Comparison of ENCODE assay signal across 9 mouse cellular contexts in the genomic region with DNA sequence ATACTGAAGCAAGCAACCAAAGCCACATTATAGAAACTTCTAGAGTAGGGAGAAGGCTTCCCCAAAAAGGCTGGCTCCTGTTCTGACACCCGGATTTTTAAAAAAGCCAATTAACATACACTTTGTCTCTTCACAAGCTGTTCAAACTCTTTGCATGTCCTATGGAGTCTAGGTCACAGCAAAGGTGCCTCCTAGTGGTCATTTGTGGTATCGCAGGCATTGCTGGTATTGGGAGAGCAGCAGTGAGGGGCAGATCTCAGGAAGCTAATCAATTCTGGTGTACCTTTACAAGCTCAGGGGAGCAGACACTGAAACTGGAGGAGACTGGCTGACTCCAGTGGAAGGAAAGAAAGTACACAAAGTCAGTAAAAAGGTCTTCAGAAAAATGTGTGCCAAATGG. TPM values are rescaled to one million over a fixed set of nuclear protein-coding genes. Genes with fewer than 3 reads are reported as not detected.
DNase-seq lines count a peak whose midpoint lies in the region; ATAC-seq and TF ChIP-seq lines count a peak whose summit lies in the region.
"Had no signal": no experiment of that assay in that cellular context is flagged by ENCODE, and none has a peak within 500 bp of the region (broad histone marks: within the 10 kb centered on the region; RNA-seq: fewer than 3 reads in every experiment).

No protein-coding gene starts in this region.

- no peak for TF ChIP-seq POLR2A in lung, adult 2 months (IDR thresholded peaks at IDR 0.05; ENCODE audit: borderline replicate concordance, extremely low read depth, low read depth, low read length)

- intact Hi-C loops in heart, postnatal 36 days (cut with DNase I): loop anchor here (1.0 kb wide), 1 partner anchor 131 kb away; no protein-coding TSS in a partner anchor

- peaks cover 0 to 5% of the 10 kb centered on the region in 2 experiments; a peak in 1 of 4 replicates for H3K4me1 ChIP-seq in ES-E14 (ENCODE audit: control insufficient read depth in 2 of 2, insufficient read depth in 2 of 2, low read length in 2 of 2, poor library complexity in 1 of 2)
- H3K4me1 ChIP-seq in forebrain, embryonic 13.5 days: peaks cover 4% of the 10 kb centered on the region; the same call in 1 of the 2 replicates
- H3K4me1 ChIP-seq in lung, adult 2 months (ENCODE audit: control insufficient read depth, insufficient read depth, low read length): peaks cover 5% of the 10 kb centered on the region; the same call in 1 of the 2 replicates

- no peak overlapping the region for H3K4me3 ChIP-seq in ES-E14 (ENCODE audit: insufficient read depth in 1 of 2, low read depth in 1 of 2, low read length in 2 of 2, poor library complexity in 1 of 2, severe bottlenecking in 1 of 2)
- H3K4me3 ChIP-seq in forebrain, embryonic 13.5 days: no peak overlapping the region
- H3K4me3 ChIP-seq in lung, adult 2 months (replicated peaks; ENCODE audit: extremely low read depth, low read depth, low read length): no peak overlapping the region

- peak; percentile 94 for ATAC-seq in forebrain, embryonic 13.5 days
- ATAC-seq in neutrophil, adult 5-6 weeks (ENCODE audit: extremely low read depth, insufficient number of reproducible peaks, low FRiP score, poor library complexity, severe bottlenecking): peak; percentile 75; the same call in 1 of the 2 replicates

- DNase-seq in ES-E14 (ENCODE audit: low read depth, low spot score): peak; percentile 87
- DNase-seq in c-Kit-positive CD71-positive TER-119-negative erythroid progenitor cells, embryonic 14.5 days (ENCODE audit: low read depth): peak; percentile 68
- peak; percentile 87 to 94 for DNase-seq in heart, postnatal 36 days
- peak; percentile 42 for DNase-seq in large intestine, adult 2 months (ENCODE audit: low read depth, low spot score)
- peak; percentile 84 for DNase-seq in lung, adult 2 months
- peak; percentile 60 for DNase-seq in testis, postnatal 14 days (ENCODE audit: low spot score)

- in situ Hi-C loops in ES-E14 (cut with MboI; ENCODE audit: low sequenced_read_pairs in 2 of 2, unreplicated experiment in 2 of 2): no loop called here

- H3K27me3 ChIP-seq in forebrain, embryonic 13.5 days: no peaks in the 10 kb centered on the region

- 3% methylated on average over 2 of the region's 2 CpGs for WGBS in forebrain, embryonic 13.5 days
- 8% methylated on average over 2 of the region's 2 CpGs for WGBS in large intestine, adult 2 months
- under 1% methylated on average over 2 of the region's 2 CpGs for WGBS in lung, adult 2 months

- no peak overlapping the region for H3K9ac ChIP-seq in ES-E14 (ENCODE audit: insufficient read depth, low read depth, low read length, poor library complexity, severe bottlenecking)
- no peak overlapping the region for H3K9ac ChIP-seq in forebrain, embryonic 13.5 days

- no peak overlapping the region for H3K27ac ChIP-seq in ES-E14 (ENCODE audit: insufficient read depth, low read depth, low read length, poor library complexity, severe bottlenecking)
- H3K27ac ChIP-seq in forebrain, embryonic 13.5 days: peak overlapping the region; percentile 6; the same call in 1 of the 2 replicates

- peak; percentile 86 for TF ChIP-seq CTCF in lung, adult 2 months (IDR thresholded peaks at IDR 0.05; ENCODE audit: insufficient read depth, low read length)

- peaks cover 8% of the 10 kb centered on the region for H3K36me3 ChIP-seq in ES-E14 (ENCODE audit: control insufficient read depth, insufficient read depth, low read length, poor library complexity, severe bottlenecking)
- H3K36me3 ChIP-seq in forebrain, embryonic 13.5 days (ENCODE audit: poor library complexity, severe bottlenecking): peaks cover 82% of the 10 kb centered on the region

- no peaks in the 10 kb centered on the region for H3K9me3 ChIP-seq in ES-E14 (ENCODE audit: control insufficient read depth, insufficient read depth, low read depth, low read length)
- no peaks in the 10 kb centered on the region for H3K9me3 ChIP-seq in forebrain, embryonic 13.5 days (replicated peaks)

- H3K4me2 ChIP-seq in forebrain, embryonic 13.5 days: no peak overlapping the region

TF ChIP-seq in ES-E14, 5 proteins besides CTCF, POLR2A, EP300 and RAD21:
- peak; percentile 89 for TF ChIP-seq ZC3H11A (IDR thresholded peaks at IDR 0.05; ENCODE audit: borderline replicate concordance, low read depth, low read length)
- TF ChIP-seq ZNF384 (IDR thresholded peaks at IDR 0.05; ENCODE audit: low read depth, low read length): no peak

RNA-seq across cellular contexts. Expression of a gene that starts 6.2 kb away (rescaled TPM):
- not detected in 2 replicates for total RNA-seq in ES-E14 (2012; rRNA removed)
- not detected in 2 replicates for polyA plus RNA-seq in forebrain, embryonic 13.5 days (2015; fragmentation: Nextera tagmentation; extraction: Ambion mirVana)
- not detected for total RNA-seq in heart, postnatal 36 days (2021)
- not detected in 2 replicates for polyA plus RNA-seq in large intestine, adult 2 months (2012; rRNA removed)
- polyA plus RNA-seq in lung, adult 2 months (2012; rRNA removed): not detected in 2 replicates
- total RNA-seq in neutrophil, adult 5-6 weeks (2017): not detected in 2 replicates
- polyA plus RNA-seq: heart, embryonic 14.5 days had no signal

RNA-seq across cellular contexts. Expression of a gene that starts 8.3 kb away (rescaled TPM):
- 41.5 and 50.2 TPM in 2 replicates for total RNA-seq in ES-E14 (2012; rRNA removed)
- polyA plus RNA-seq in forebrain, embryonic 13.5 days (2015; fragmentation: Nextera tagmentation; extraction: Ambion mirVana): 51.8 and 53.2 TPM in 2 replicates
- 10 to 100 TPM; 54.1 to 56.6 TPM for total RNA-seq in heart, postnatal 36 days (2021)
- 47.0 and 52.2 TPM in 2 replicates for polyA plus RNA-seq in large intestine, adult 2 months (2012; rRNA removed)
- polyA plus RNA-seq in lung, adult 2 months (2012; rRNA removed): 28.2 and 36.6 TPM in 2 replicates
- total RNA-seq in neutrophil, adult 5-6 weeks (2017): 31.2 and 32.0 TPM in 2 replicates

RNA-seq across cellular contexts. Expression of a gene that starts 45.3 kb away (rescaled TPM):
- 1.0 and 1.5 TPM in 2 replicates for total RNA-seq in ES-E14 (2012; rRNA removed)
- polyA plus RNA-seq in forebrain, embryonic 13.5 days (2015; fragmentation: Nextera tagmentation; extraction: Ambion mirVana): 17.7 and 22.3 TPM in 2 replicates
- total RNA-seq in heart, postnatal 36 days (2021): 1 to 10 TPM; 8.4 to 9.7 TPM
- 14.9 and 17.2 TPM in 2 replicates for polyA plus RNA-seq in large intestine, adult 2 months (2012; rRNA removed)
- 51.8 and 107 TPM in 2 replicates for polyA plus RNA-seq in lung, adult 2 months (2012; rRNA removed)
- total RNA-seq in neutrophil, adult 5-6 weeks (2017): 0.49 TPM in 1 of 2 replicates, not detected in the other
